Mouse (Mus musculus): ENCODE measurements around the gene Med13l. TPM values are rescaled to one million over a fixed set of nuclear protein-coding genes. Genes with fewer than 3 reads are reported as not detected.

Gene Med13l
- polyA plus RNA-seq, 2 experiments from 2014 or later, result 22.0 to 25.3 TPM

GRCm38 (mm10) chr5:118661751-118662150, 101.3 kb downstream of the Med13l start:
- ATAC-seq, result peak; percentile 39

- no peak for ATAC-seq
These were observed 103.5 kb downstream of the Med13l start for GRCm38 (mm10) chr5:118663999-118664398.

DNA sequence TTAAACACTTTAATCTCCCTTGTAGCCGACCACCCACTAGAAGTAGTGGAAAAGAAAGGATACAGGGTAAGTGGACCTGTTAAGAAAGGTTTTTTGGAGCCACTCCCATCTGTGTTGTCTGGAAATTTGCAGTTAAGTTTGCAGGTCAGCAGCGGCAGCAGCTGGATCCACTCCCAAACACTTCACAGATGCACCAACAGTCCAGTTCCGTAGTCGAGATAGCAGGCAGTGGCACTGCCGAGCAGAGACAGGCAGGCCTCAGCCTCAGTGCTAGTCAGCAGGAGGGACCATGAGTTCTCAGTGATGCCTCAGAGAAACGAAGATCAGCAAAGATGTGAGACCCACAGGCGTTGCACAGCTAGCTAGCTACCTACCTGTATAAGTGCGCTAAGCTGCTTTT, 104.5 kb downstream of the Med13l start:
- ATAC-seq, result no peak

DNA sequence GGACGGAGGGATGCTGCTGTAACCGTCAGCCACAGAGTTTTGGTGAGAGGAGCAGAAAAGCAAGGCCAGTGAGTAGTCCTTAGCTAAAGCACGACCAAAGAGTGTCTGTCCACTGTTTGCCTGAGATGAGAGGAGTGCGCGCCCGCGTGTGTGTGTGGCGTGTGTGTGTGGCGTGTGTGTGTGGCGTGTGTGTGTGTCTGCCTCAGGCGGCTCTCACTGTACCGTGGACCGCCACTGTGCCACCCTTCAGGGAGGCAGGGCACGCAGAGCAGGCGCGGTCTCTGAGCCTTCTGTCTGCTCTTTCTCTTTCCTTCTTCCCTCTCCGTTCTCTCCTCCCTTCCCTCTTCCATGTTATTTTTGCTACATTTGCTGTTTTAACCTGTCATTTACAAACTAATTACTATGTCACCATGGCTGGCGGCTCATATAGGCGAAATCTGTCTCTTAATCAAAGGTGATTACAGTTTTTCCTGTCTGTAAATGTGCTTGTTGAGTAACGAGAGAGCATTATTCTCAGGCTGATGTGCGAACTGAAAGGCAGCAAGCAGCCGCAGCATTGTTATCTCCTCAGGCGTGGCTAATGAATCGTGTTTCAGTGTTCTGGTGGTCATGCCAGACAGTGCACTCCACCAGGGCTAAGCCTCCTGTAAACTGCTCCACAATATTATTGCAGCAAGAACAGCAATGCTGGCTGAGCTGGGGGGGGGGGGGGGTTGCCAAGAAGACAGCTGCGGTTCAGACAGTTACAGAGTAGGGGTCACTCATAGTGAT, 106.1 kb downstream of the Med13l start:
- ATAC-seq, result no peak

DNA sequence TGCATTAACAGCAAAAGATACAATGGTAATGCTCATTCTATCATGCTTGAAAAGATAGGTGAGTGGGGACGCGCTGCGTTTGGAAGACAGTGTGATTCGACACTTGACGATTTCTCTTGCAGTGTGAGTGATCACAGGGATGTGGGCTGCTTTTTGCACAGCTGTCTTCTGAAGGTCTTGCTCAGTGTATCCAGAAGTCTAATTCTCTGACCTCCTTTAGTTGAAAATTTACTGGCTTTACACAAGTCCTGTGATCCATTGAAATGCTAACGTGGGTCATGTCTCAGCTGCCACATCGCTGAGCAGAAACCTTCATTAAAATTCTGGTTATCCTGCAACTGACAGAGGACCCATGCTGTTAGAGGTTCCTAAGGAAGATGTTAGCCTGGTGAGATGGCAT, 107.4 kb downstream of the Med13l start:
- no peak for ATAC-seq

DNA sequence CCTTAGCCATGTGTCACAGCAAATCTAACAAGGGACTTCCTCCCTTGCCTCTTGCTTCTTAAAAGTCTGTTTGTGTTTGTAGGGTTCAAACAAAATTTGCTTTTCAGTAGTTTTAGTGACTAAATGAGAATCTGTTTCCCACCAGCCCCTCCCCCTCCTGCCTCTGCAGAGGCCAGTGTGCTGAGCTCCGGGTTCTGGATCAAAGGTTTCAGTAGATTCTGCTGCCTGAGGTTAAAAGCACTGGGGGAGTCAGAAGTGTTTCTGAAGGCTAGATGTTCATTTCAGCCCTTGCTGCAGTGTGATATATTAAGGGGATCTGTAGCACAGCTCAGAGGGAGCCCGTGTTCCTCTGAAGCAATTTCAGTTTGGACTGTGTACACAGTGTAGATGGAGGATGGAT, 108.5 kb downstream of the Med13l start:
- no peak for ATAC-seq

DNA sequence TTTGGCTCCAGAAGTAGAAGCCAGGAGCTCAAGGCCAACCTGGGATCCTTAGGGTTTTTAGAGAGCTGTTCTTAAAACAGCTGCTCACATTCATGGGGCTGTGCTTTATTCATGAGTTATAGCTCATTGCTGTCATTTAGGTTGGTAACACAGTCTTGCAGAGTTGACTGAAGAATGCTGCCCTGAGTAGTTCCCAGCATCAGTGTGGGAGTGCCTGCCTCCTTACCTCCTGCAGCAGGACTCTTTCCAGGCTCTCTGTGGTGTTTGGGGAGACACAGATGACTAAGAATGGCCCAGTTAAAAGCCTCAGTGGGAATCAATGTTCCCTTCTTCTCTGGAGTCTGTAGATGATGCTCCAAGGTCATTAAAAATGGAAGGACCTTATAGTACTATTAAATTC, 111.6 kb downstream of the Med13l start:
- ATAC-seq, result no peak

DNA sequence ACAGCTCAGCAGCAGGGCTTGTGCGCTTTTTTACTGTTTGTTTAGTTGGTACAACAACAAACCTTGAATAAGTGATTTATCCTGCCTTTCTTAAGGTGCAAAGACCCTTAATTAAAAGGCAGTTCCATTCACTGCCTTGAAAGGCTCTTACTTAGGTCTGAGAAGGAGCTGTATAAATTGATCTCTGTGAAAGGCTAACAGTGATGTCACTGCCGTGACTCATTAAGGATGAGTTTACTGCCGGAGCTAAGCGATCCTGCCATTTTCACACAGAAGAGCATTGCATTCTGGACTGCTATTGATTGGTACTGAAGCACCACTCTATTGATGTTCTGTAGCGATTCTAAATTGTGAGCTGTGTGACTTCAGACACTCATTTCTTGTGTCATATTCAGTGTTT, 113.4 kb downstream of the Med13l start:
- ATAC-seq, result no peak

GRCm38 (mm10) chr5:118674321-118674720, 113.8 kb downstream of the Med13l start:
- no peak for ATAC-seq

- no peak for ATAC-seq
These were observed 115.2 kb downstream of the Med13l start for GRCm38 (mm10) chr5:118675697-118676096.

DNA sequence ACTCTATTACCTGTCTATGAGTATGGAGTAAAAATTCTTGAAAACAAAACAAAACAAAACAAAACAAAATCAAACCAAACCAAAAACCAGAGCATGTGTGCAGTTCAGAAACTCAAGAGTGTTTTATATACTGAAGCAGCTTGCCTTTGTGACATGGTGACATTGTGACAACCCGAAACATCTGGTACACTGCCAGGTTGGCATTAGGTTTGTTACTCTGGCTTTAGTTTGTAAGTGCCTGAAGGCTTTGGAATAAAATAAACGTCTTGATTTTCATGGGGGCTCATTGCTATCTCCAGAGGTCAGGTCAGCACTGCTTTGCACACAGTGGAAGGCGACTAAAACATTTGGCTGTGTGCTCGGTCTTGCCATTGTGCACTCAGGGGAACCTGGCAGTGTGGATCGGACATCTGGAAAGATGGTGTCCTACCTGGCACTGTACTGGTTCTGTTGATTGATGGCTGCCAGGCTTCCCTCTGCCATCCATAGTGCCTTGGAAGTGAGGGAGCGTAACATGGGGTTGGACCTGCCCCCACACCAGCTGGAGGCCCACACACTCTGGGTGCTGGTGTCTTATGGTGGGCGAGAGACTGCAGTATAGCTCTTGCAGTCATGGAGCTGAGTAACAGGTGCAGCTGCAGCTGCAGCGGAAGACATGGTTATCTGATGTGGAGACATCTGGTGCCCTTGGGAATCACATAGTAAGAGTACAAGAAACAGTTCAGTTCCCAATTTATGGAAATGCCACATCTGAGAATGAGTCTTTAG, 115.9 kb downstream of the Med13l start:
- no peak for ATAC-seq

DNA sequence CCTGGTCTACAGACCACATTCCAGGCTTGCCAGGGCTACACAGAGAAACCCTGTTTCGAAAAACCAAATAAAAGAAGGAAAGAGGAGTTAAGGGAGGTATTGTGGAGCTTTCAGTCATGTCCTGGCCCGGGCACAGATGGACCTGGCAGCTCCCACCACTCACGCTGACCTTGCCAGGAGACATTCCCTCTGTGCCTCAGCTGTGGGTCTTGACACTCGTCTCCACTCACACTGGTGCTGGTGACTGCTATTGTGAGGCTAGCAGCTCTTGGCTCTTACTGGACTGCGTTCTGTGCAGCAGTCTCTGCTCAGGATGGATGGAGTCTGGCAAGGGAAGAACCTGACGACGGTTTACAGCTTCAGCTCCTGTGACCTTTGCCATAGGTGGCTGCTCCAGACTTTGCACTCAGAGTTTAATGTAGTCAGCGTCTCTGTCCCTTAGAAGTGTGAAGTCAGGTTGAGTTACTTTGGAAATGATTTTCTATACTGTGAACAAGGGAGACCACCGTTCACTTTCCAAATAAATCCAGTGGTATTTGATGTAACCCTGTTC, 118.9 kb downstream of the Med13l start:
- no peak for ATAC-seq

GRCm38 (mm10) chr5:118680853-118681252, 120.4 kb downstream of the Med13l start:
- ATAC-seq, result no peak

GRCm38 (mm10) chr5:118682007-118682406, 121.5 kb downstream of the Med13l start:
- no peak for ATAC-seq

GRCm38 (mm10) chr5:118685145-118685544, 124.7 kb downstream of the Med13l start:
- no peak for ATAC-seq

DNA sequence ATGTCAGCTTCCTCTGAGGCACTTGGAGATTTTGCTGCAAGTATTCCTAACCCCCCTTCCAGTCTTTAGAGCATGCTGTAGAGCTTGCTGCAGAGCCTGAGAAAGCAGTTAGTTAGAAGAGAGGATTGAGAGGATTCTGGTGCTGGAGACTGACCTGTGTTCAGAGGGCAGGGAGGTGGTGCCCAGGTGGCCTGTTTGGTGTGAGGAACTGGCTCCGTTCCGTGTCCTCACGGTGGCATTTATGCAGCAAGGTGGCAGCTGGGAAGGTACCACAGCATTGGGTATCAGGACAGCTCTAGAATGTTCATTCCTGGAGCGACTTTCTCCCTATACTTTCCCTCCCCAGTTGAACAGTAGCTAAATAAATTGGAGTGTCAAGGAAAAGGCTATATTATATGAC, 125.5 kb downstream of the Med13l start:
- no peak for ATAC-seq

DNA sequence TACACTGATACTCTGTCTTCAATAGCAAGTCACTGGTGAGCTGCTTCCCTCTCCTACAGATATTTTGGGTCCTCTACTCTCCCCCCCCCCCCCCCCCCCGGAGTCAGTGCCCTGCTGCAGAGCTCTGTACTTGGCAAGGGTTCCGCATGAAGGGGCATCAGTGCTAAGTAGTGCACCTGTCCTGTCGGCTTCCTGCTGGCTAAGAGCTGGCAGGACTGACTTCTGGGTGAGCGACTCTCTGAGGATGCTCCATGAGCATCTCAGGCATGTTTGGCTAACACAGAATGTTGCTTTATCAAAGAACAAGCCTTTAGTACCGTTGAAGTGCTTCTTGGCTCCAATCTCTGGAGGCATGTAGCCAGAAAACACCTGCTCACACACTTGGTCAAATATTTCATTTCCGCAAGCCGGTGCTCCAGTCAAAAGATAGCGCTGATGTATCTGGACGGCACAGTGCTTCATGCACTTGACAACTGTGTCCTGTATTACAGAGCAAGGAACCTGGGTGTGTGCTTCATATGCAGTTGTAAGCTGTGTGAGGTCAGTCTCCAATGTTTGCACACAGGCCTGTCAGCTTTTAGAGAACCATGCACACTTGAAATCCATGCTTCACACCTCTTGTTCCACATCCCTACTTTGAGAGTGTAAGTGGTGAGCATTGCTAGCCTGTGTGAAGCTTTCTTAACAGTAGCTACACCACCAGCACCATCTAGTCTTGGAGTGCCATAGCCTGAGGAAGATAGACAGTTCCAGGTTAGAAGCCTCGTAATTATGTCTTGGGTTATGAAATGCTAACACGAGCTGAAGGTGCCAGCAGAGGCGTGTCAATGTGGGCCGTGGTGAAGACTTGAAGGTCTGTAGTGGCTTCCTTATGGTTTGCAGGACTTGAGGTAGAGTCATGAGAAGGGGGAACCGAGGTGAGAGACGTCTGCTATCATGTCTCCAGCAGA, 128.7 kb downstream of the Med13l start:
- ATAC-seq, result no peak

GRCm38 (mm10) chr5:118691025-118691709, 130.7 kb downstream of the Med13l start:
- ATAC-seq, result no peak

DNA sequence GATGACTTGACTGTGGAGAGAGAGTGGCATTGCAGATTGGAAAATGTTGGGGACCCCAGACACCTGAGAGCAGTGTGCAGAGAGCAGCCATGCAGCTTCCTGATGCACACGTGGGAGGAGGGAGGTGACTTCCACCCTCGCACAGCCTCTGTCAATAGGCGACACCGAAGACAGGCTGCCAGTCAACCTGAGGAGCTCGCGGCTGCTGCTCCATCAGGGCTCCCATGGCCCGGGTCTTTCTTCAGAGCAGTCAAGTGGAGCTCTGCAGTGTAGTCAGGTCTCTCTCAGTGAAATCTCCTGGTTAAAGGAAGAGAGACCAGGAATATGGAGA, 131.2 kb downstream of the Med13l start:
- ATAC-seq, result no peak

- ATAC-seq, result no peak
These were observed 133.5 kb downstream of the Med13l start for GRCm38 (mm10) chr5:118693996-118694395.

DNA sequence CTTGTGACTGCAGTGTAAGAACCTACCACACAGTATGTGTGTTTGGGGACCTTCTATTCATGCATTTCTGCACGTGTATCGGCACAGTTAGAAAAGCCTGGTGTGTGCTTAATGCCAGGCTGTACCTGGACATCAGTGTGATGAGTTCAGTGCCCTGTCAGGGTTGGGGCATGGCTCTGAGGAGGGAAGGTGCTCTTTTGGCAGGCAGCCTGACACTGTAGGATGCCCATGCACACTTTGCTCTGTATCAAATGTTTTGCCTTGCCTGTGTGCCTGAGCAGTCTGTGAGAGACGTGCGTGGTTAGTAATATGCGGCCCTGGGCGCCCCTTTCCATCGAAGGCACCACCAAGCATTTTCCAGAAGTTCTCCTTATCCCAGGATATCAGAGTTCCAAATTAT, 136.6 kb downstream of the Med13l start:
- ATAC-seq, result no peak

- no peak for ATAC-seq
These were observed 140.5 kb downstream of the Med13l start for GRCm38 (mm10) chr5:118700978-118701377.

Data from CD4-positive, CD25-positive, alpha-beta regulatory T cell, adult 4 months (primary cell).